Mouse (Mus musculus) Patski (cell line): Measurements from ENCODE around the gene Stub1. TPM values are rescaled to one million over a fixed set of nuclear protein-coding genes. Genes with fewer than 3 reads are reported as not detected.

Experiments
- ATAC-seq: fragments of 100-300 bp; one replicate; pipeline ENCODE4 v1.8.0; 2021
- CTCF ChIA-PET: fragments of 350-600 bp; sonication (Branson Sonifier 250); formaldehyde crosslinking; loops from one replicate; lab custom pipeline; 2022; ENCODE audit warnings: inconsistent platforms; lab: Charles Lee
- POLR2A ChIA-PET: fragments of 350-600 bp; sonication (Branson Sonifier 250); formaldehyde crosslinking; loops from one replicate; lab custom pipeline; 2022; ENCODE audit warnings: antibody characterized with exemption, inconsistent platforms; lab: Charles Lee
- DNase-seq: peaks from one replicate; pipeline ENCODE4 v3.0.0-alpha.2; 2011; ENCODE audit warnings: low read depth, low spot score
- H3K27me3 ChIP-seq: fragments of 371-371 bp; one replicate; pipeline ENCODE4 v1.5.1; 2021
- CTCF ChIP-seq: fragments of 100-300 bp; IDR thresholded peaks from one replicate; pipeline ENCODE4 v1.5.1; 2021
- in situ Hi-C: fragments of 300-500 bp; cut with MboI; formaldehyde crosslinking; loops from 3 replicates; pipeline ENCODE4 v1.11.1; 2018; ENCODE audit warnings: low pct_unique_long_range_greater_than_20kb, mixed read lengths
- polyA plus RNA-seq: library from polyadenylated mRNA; unstranded; gene quantifications from one replicate; pipeline ENCODE4 v1.2.3, GENCODE M21; 2021

Gene Stub1
- polyA plus RNA-seq, 1 experiment from 2014 or later, result 188 TPM

GRCm38 (mm10) chr17:25839455-25840235 lies 6.4 kb upstream of the Stub1 start:
- in situ Hi-C loops, result no loop called here
- no peak for ATAC-seq
- CTCF ChIA-PET, result no interaction called here
- H3K27me3 ChIP-seq, result no peaks in the 10 kb centered on the region
- no peak for DNase-seq
- TF ChIP-seq CTCF, result no peak
- POLR2A ChIA-PET, result interaction anchor here (0.6 to 1.2 kb wide), 2 partner anchors 14 to 22 kb away, joined by 3 read pairs; partner anchors contain the start of gene Wdr90

GRCm38 (mm10) chr17:25838904-25839303 lies 5.7 kb upstream of the Stub1 start:
- ChIA-PET POLR2A (interaction anchor here (0.6 kb wide), 1 partner anchor 14 kb away, joined by 3 read pairs; no protein-coding TSS in a partner anchor), CTCF (no interaction called here)
- no peak for TF ChIP-seq CTCF
- ATAC-seq, result no peak
- H3K27me3 ChIP-seq, result no peaks in the 10 kb centered on the region
- in situ Hi-C loops, result no loop called here
- no peak for DNase-seq

GRCm38 (mm10) chr17:25837533-25837932 lies 4.3 kb upstream of the Stub1 start:
- POLR2A ChIA-PET, result interaction anchor here (0.6 to 2.2 kb wide), 5 partner anchors 9 to 58 kb away, joined by 3 to 7 read pairs (median 4); partner anchors contain the start of gene Wdr90
- ATAC-seq, result no peak
- in situ Hi-C loops, result no loop called here
- DNase-seq, result no peak
- no peak for TF ChIP-seq CTCF
- CTCF ChIA-PET, result no interaction called here
- H3K27me3 ChIP-seq, result no peaks in the 10 kb centered on the region

GRCm38 (mm10) chr17:25837076-25837410 lies 3.8 kb upstream of the Stub1 start, which contains the start of gene Rhbdl1:
Rhbdl1 (minus strand) TSS chr17:25837295.
- in situ Hi-C loops, result no loop called here
- CTCF ChIA-PET, result no interaction called here
- H3K27me3 ChIP-seq, result no peaks in the 10 kb centered on the region
- POLR2A ChIA-PET, result interaction anchor here (0.6 to 2.2 kb wide), 6 partner anchors 9 to 58 kb away, joined by 3 to 7 read pairs (median 4); partner anchors contain the start of gene Wdr90
- ATAC-seq (no peak), DNase-seq (no peak)
- no peak for TF ChIP-seq CTCF

DNA sequence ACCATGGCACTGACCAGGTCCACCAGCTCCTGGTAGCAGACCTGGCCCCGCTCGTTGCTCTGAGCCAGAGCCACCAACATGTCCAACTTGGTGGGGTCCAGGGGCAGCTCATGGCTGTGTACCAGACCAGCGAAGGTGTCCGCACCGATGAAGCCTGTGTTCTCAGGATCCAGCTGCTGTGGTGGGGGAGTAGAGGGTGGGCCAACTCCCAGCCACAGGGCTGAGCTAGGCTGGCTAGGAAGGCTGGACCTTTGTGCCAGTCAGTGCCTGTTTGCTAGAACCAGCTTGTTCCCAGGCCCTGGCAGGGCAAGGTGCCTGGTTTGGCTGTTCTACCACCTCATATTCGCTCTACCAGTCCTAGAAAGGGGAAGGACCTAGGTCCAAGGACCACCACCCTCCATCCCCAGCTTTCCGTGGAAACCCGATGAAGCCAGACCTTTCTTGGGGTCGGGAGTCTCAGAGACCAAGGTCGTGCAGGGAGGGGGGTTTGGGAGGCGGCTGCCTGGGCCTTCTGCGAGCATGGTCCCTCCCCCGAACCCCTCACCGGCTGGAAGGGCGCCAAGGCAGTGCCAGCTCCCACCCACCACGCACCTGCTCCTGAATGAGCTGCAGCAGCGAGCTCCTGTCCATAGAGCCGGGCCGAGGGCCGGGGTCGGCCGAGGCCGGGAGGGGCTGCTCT lies 3.3 kb upstream of the Stub1 start:
- ChIA-PET POLR2A (interaction anchor here (1.1 to 2.2 kb wide), 3 partner anchors 8 to 25 kb away, joined by 3 to 7 read pairs (median 4); partner anchors contain the start of gene Wdr90), CTCF (no interaction called here)
- DNase-seq, result no peak
- in situ Hi-C loops, result no loop called here
- no peak for ATAC-seq
- H3K27me3 ChIP-seq, result no peaks in the 10 kb centered on the region
- TF ChIP-seq CTCF, result no peak

DNA sequence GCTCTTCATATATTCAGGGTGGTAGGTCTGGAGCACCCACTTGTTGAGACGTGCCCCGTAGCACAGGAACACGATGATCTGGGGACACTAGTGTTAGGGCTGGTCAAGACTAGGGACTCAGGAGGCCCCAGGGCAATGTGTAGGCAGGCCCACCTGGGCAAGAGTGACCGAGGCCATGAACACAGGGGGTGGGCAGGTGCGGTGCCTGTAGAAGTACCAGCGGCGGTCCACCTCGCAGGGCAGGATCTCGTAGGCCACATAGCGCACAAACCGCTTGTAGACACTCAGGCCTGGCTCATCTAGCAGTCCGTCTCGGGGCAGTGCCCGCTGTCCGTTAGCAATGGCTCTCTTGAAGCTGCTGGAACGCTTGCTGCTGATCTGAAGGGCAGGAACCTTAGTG lies 2.6 kb upstream of the Stub1 start:
- in situ Hi-C loops, result no loop called here
- DNase-seq (no peak), ATAC-seq (no peak)
- no peaks in the 10 kb centered on the region for H3K27me3 ChIP-seq
- CTCF ChIA-PET, result no interaction called here
- no peak for TF ChIP-seq CTCF
- POLR2A ChIA-PET, result interaction anchor here (1.6 to 2.2 kb wide), 3 partner anchors 8 to 54 kb away, joined by 3 to 7 read pairs (median 4); partner anchors contain the start of gene Wdr90

- no peak for ATAC-seq
- POLR2A ChIA-PET, result interaction anchor here (1.6 kb wide), 1 partner anchor 53 kb away, joined by 3 read pairs; no protein-coding TSS in a partner anchor
- CTCF ChIA-PET, result no interaction called here
These were observed 2.1 kb upstream of the Stub1 start for GRCm38 (mm10) chr17:25835301-25835700.

GRCm38 (mm10) chr17:25834595-25835222 lies 1.5 kb upstream of the Stub1 start:
- no peak for ATAC-seq
- no peak for TF ChIP-seq CTCF
- no peaks in the 10 kb centered on the region for H3K27me3 ChIP-seq
- ChIA-PET POLR2A (interaction anchor here (1.6 kb wide), 2 partner anchors 22 to 53 kb away, joined by 3 to 4 read pairs; no protein-coding TSS in a partner anchor), CTCF (interaction anchor here (0.6 kb wide), 1 partner anchor 21 kb away, joined by 3 read pairs; no protein-coding TSS in a partner anchor)
- no peak for DNase-seq
- in situ Hi-C loops, result no loop called here

More at GRCm38 (mm10) chr17:25835301-25835700, 2.1 kb upstream of the Stub1 start:
- in situ Hi-C loops, result no loop called here
- TF ChIP-seq CTCF, result no peak
- H3K27me3 ChIP-seq, result no peaks in the 10 kb centered on the region
- DNase-seq, result no peak

DNA sequence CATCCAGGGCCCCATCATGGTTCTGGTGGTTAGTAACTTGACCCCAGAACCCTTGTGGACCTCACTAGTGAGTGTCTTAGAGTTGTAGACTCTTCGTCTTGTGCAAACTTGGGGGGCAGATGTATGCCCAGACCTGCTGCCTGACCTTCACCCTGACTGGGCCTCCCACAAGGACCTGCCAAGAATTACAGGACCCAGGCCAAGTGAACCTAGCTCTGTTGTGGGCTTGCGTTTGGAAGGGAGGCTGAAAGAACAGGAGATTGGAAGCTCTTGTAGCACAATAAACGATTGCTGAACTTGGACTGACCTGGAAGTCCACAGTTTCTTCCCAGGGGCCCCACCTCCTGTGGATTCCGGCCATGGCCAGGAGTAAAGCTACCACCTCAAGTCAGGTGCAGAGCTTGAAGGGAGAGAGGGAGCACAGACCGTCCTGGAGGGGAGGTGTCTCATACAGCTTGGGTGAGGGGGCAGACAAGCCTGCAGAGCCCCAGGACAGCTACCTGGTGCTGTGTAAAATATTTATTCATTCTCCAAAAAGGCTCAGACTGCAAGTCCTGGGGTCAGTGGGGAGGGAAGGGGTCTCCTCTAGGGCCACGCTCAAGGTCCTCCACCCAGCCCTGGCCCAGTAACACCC lies 874 bp upstream of the Stub1 start:
- no peak for TF ChIP-seq CTCF
- in situ Hi-C loops, result no loop called here
- no peak for ATAC-seq
- CTCF ChIA-PET, result interaction anchor here (0.6 kb wide), 1 partner anchor 21 kb away, joined by 3 read pairs; no protein-coding TSS in a partner anchor
- no peak for DNase-seq
- POLR2A ChIA-PET, result interaction anchor here (0.9 to 1.8 kb wide), 5 partner anchors 8 to 52 kb away, joined by 3 to 7 read pairs (median 4); partner anchors contain the start of genes Fbxl16, Gm20683 and Rhot2
- H3K27me3 ChIP-seq, result no peaks in the 10 kb centered on the region
